Mouse (Mus musculus): ENCODE measurements around the gene Fgf4. TPM values are rescaled to one million over a fixed set of nuclear protein-coding genes. Genes with fewer than 3 reads are reported as not detected.
A peak's percentile ranks its signal among the peaks of the same experiment; 100 is the strongest.
"Not testable (repeated sequence)": the region's sequence is repeated elsewhere in the genome, so short reads cannot be mapped to it uniquely, and the experiment has no call there.

Gene Fgf4
- polyA plus RNA-seq, 1 experiment, result 82.9 TPM

- Histone ChIP-seq H3K4me3 (ENCODE audit: low read depth, low read length) (peak overlapping the region; percentile 38), H3K9me3 (replicated peaks; ENCODE audit: control insufficient read depth, insufficient read depth, low read length, poor library complexity, severe bottlenecking) (no peaks in the 10 kb centered on the region), H3K27me3 (ENCODE audit: control insufficient read depth, insufficient read depth, low read length, poor library complexity, severe bottlenecking) (peaks cover 12% of the 10 kb centered on the region; the same call in 1 of the 2 replicates), H3K9ac (ENCODE audit: low read depth, poor library complexity, severe bottlenecking) (0 out of 2 replicates have a peak overlapping the region, but pooled peaks have one; percentile 0), H3K36me3 (ENCODE audit: control insufficient read depth, insufficient read depth, low read length, poor library complexity, severe bottlenecking) (no peaks in the 10 kb centered on the region), H3K27ac (ENCODE audit: insufficient read depth, low read length) (no peak overlapping the region), H3K4me1 (ENCODE audit: control insufficient read depth, insufficient read depth, low read length) (peaks cover 2% of the 10 kb centered on the region)
- TF ChIP-seq EP300 (IDR thresholded peaks at IDR 0.05; ENCODE audit: insufficient read depth, low read depth, low read length) (peak; percentile 65; the same call in 1 of the 2 replicates), POLR2A (IDR thresholded peaks at IDR 0.05; ENCODE audit: insufficient read depth, low read length) (no peak), CTCF (IDR thresholded peaks at IDR 0.05; ENCODE audit: low read depth, low read length) (peak; percentile 93)
These were observed 48.3 kb downstream of the Fgf4 start for GRCm38 (mm10) chr7:144895305-144896111.

GRCm38 (mm10) chr7:144896294-144897218 lies 49.4 kb downstream of the Fgf4 start, which contains the start of gene Fgf15:
Fgf15 (plus strand) TSS chr7:144896531.
- TF ChIP-seq POLR2A (IDR thresholded peaks at IDR 0.05; ENCODE audit: insufficient read depth, low read length), result no peak
- TF ChIP-seq CTCF (IDR thresholded peaks at IDR 0.05; ENCODE audit: low read depth, low read length), result no peak
- no peak for TF ChIP-seq EP300 (IDR thresholded peaks at IDR 0.05; ENCODE audit: insufficient read depth, low read depth, low read length)
- Histone ChIP-seq H3K4me1 (ENCODE audit: control insufficient read depth, insufficient read depth, low read length) (peaks cover 2% of the 10 kb centered on the region), H3K27me3 (ENCODE audit: control insufficient read depth, insufficient read depth, low read length, poor library complexity, severe bottlenecking) (peaks cover 12% of the 10 kb centered on the region; the same call in 1 of the 2 replicates), H3K27ac (ENCODE audit: insufficient read depth, low read length) (no peak within 1 kb of the TSS), H3K4me3 (ENCODE audit: low read depth, low read length) (peak within 1 kb of the TSS; percentile 38), H3K9me3 (replicated peaks; ENCODE audit: control insufficient read depth, insufficient read depth, low read length, poor library complexity, severe bottlenecking) (no peaks in the 10 kb centered on the region), H3K36me3 (ENCODE audit: control insufficient read depth, insufficient read depth, low read length, poor library complexity, severe bottlenecking) (no peaks in the 10 kb centered on the region), H3K9ac (ENCODE audit: low read depth, poor library complexity, severe bottlenecking) (peak within 1 kb of the TSS; percentile 59)

- H3K4me3 ChIP-seq (ENCODE audit: low read depth, low read length), result no peak overlapping the region
- no peaks in the 10 kb centered on the region for H3K9me3 ChIP-seq (replicated peaks; ENCODE audit: control insufficient read depth, insufficient read depth, low read length, poor library complexity, severe bottlenecking)
- no peak overlapping the region for H3K9ac ChIP-seq (ENCODE audit: low read depth, poor library complexity, severe bottlenecking)
- TF ChIP-seq CTCF (IDR thresholded peaks at IDR 0.05; ENCODE audit: low read depth, low read length) (no peak), EP300 (IDR thresholded peaks at IDR 0.05; ENCODE audit: insufficient read depth, low read depth, low read length) (peak; percentile 62; the same call in 1 of the 2 replicates)
- no peaks in the 10 kb centered on the region for H3K36me3 ChIP-seq (ENCODE audit: control insufficient read depth, insufficient read depth, low read length, poor library complexity, severe bottlenecking)
- H3K4me1 ChIP-seq (ENCODE audit: control insufficient read depth, insufficient read depth, low read length), result peaks cover 2% of the 10 kb centered on the region
- no peak overlapping the region for H3K27ac ChIP-seq (ENCODE audit: insufficient read depth, low read length)
- peaks cover 12% of the 10 kb centered on the region; the same call in 1 of the 2 replicates for H3K27me3 ChIP-seq (ENCODE audit: control insufficient read depth, insufficient read depth, low read length, poor library complexity, severe bottlenecking)
These were observed 51.3 kb downstream of the Fgf4 start for GRCm38 (mm10) chr7:144898506-144898905.

- not testable (repeated sequence) for H3K9me3 ChIP-seq (replicated peaks; ENCODE audit: control insufficient read depth, insufficient read depth, low read length, poor library complexity, severe bottlenecking); H3K36me3 ChIP-seq (ENCODE audit: control insufficient read depth, insufficient read depth, low read length, poor library complexity, severe bottlenecking); H3K4me1 ChIP-seq (ENCODE audit: control insufficient read depth, insufficient read depth, low read length); H3K27ac ChIP-seq (ENCODE audit: insufficient read depth, low read length); H3K4me3 ChIP-seq (ENCODE audit: low read depth, low read length); H3K27me3 ChIP-seq (ENCODE audit: control insufficient read depth, insufficient read depth, low read length, poor library complexity, severe bottlenecking); H3K9ac ChIP-seq (ENCODE audit: low read depth, poor library complexity, severe bottlenecking)
These were observed 58.3 kb downstream of the Fgf4 start for GRCm38 (mm10) chr7:144905514-144905913.

- TF ChIP-seq EP300 (IDR thresholded peaks at IDR 0.05; ENCODE audit: insufficient read depth, low read depth, low read length), result no peak
- TF ChIP-seq CTCF (IDR thresholded peaks at IDR 0.05; ENCODE audit: low read depth, low read length), result peak; percentile 79
- Histone ChIP-seq H3K4me1 (ENCODE audit: control insufficient read depth, insufficient read depth, low read length) (peaks cover 3% of the 10 kb centered on the region), H3K36me3 (ENCODE audit: control insufficient read depth, insufficient read depth, low read length, poor library complexity, severe bottlenecking) (no peaks in the 10 kb centered on the region), H3K27me3 (ENCODE audit: control insufficient read depth, insufficient read depth, low read length, poor library complexity, severe bottlenecking) (no peaks in the 10 kb centered on the region), H3K27ac (ENCODE audit: insufficient read depth, low read length) (no peak overlapping the region), H3K4me3 (ENCODE audit: low read depth, low read length) (no peak overlapping the region), H3K9me3 (replicated peaks; ENCODE audit: control insufficient read depth, insufficient read depth, low read length, poor library complexity, severe bottlenecking) (no peaks in the 10 kb centered on the region), H3K9ac (ENCODE audit: low read depth, poor library complexity, severe bottlenecking) (no peak overlapping the region)
These were observed 59.7 kb downstream of the Fgf4 start for GRCm38 (mm10) chr7:144906708-144907397.

Data from ES-Bruce4 (cell line).